Mouse (Mus musculus) WW6 (cell line): ENCODE data around the gene Baiap2l1.
"Not testable (repeated sequence)": the region's sequence is repeated elsewhere in the genome, so short reads cannot be mapped to it uniquely, and the experiment has no call there.

ENCODE experiments used
- DNase-seq: peaks from one replicate; pipeline ENCODE4 v3.0.0-alpha.2; 2013; ENCODE audit warnings: low read depth, low spot score

Gene Baiap2l1

DNA sequence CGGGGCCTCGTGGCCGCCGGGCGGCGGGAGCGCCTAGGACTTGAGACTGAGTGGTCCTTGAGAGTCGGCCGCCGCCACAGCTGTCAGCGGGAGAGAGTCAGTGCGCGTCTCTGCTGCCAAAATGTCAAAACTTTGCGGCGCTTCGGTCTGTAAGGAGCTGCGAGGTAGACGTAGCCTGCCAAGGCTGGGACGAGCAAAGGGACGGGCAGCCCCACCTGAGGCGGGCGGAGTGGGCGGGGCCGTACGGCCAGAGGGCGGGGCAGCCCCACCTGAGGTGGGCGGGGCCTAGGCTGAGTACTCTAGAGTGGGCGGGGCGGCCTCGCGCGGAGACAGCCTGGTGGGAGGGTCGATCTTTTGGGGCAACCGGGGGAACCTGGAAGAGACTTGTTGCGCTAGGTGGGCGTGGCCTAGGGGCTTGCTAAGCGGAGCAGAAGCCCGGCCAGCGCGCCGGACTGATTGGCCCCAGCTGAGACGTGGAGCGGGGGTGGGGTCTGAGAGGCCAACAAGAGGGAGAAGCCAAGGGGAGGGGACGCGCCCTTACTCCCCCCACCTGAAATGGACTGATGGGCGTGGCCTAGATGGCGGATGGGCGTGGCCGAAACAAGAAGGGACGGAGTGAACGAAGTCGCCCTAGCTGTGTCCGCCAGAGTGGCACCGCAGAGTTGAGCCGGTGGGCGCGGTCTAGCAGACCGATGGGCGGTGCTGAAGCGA is at the start of gene Baiap2l1:
Gene Baiap2l1, minus strand, starts transcription at position 232 of the 711 bp plus-strand sequence.
- DNase-seq, result peak; percentile 96

DNA sequence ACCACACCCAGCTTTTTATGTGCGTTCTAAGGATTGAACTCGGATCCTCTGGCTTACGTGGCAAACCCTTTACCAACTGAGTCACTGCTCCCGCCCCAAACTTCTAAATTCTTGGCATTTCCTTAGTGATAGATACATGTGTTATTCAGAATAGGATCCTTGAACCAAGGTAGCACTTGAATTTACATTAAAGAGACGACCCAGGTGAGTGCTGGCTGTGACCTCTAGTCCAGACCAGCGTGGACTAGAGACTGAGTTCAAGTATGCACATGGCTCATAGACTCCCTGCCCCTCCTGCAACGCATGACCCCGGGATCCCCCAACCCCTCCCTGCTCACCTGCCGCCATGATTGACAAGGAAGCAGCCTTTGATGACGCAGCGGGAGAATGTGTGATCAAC is 48.3 kb upstream of the Baiap2l1 start:
- no peak for DNase-seq

DNA sequence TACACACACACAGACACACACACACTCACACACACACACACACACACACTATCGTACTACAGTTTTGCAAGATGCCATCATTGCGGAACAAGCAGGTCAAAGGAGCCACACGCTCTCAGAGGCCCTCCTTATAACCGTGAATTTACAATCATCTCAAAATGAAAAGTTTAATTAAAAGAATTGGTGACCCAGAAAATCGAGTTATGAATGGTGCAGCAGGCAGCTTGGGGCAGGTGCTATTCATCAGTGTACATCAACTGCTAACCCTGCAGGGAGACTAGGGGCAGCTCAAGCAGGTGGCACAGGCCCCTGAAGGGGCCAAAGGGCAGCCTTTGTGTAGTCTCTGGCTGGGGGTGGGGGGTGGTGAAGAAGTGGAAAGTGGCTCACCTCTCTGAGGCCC is 42.9 kb upstream of the Baiap2l1 start:
- no peak for DNase-seq

DNA sequence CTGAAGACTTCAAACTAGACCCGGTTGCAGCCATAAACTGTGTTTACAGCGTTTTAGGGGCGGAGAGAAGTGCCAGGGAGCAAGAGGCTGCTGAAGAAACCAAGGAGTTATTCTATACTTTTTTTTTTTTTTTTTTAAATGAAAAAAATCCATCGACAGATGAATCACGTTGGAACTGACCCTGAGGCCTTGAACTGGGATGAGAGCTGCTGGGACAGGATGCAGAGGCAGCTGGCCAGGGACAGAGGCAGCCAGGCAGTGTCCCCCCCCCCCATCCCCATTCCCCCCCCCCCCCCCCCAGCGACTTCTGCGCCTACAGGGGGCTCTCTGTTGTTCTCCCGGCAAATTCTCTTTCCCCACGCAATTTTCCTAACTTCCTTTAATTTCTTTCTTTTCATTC is 39.7 kb upstream of the Baiap2l1 start:
- DNase-seq, result no peak

DNA sequence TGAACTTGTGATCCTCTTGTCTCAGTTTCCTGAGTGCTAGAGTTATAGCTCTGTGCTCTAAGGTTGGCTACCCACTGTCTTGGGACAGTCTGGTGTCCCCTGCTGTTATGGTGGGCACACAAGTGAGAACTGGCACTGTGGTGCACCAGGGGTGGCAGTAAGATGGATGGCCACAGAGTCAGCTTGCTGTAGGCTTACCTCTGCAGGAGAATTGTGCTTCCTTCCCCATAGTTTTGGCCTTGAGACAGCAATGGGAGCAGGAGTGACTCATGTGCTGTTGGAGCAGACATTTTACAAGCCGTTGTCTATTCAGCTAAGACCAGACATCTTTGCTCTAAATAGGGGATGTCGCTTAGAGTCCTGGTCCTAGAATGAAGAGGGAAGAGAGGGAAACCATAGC is 36.2 kb upstream of the Baiap2l1 start:
- no peak for DNase-seq

DNA sequence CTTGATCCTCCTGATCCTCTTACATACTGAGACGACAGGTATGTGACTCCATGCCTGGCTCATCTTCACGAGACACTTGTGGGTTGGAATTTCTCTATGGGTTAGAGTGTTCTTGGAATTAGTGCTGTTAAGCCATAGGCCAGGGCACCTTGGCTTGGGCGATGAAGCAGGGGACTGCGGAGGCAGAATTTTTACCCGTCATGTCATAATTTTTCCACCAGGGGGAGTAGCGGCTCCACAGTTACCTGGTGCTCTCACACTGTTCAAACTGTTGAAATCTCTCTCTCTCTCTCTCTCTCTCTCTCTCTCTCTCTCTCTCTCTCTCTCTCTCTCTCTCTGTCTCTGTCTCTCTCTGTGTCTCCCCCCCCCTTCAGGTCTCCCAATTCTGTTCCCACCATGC is 29.9 kb upstream of the Baiap2l1 start:
- no peak for DNase-seq

DNA sequence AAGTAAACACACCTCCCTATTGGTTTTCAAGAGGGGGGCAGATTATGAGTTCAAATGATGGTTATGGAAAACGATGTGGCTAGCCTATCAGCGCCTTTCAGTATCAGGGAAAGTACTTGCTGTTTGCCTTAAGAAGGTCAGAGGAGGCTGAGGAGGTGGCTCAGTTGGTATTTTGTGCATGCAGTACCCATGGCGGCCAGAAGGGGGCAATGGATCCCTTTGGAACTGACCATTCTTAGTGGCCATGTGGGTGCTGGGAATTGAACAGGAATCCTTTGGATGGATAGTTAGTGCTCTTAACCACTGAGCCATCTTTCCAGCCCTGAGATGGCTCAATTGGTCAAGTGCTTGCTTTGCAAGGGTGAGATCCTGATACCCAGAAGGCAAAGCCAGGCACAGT is 26.0 kb upstream of the Baiap2l1 start:
- no peak for DNase-seq

DNA sequence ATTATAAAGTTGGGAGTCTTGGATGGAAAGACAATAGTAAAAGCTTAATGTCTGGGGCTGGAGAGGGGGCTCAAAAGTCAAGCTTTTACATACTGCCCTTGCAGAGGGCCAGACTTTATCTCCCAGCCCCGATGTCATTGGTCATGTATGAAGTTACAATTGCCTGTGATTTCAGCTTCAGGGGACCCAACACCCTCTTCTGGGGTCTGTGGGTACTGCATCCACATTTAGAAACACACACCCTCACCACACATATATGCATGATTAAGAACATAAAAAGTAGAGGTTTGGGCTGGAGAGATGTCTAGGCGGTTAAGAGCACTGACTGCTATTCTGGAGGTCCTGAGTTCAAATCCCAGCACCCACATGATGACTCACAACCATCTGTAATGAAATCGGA is 23.9 kb upstream of the Baiap2l1 start:
- no peak for DNase-seq

DNA sequence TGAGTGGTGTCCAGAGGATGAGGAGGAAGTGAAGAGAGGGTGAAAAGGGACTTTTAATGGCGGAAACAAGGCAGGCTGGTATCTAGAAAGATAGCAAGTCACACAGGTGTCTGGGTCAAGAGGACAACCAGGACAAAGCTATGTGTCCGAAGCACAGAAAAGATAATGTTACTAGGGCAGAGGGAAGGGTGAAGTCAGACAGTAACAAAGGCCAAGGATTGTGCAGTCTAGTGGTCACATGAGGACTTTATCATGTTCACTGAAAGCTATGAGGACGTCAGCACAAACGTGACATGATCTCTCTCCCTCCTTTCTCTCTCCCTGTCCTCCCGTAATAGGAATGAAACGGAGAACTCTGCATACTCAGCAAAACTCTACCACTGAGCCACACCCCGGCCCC is 22.8 kb upstream of the Baiap2l1 start:
- no peak for DNase-seq

DNA sequence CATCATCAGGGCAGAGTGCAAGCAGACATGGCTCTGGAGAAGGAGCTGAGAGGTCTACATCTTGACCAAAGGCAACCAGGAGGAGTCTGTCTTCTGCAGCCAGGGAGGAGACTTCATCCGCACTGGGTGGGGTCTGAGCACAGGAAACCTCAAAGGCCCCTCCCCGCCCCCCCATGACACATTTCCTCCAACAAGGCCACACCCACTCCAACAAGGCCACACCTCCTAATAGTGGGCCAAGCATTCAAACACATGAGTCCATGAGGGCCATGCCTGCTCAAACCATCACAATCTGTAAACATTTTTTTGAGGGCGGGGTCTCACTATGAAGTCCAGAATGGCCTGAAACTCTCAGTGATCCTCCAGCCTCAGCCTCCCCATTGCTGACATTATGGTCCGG is 21.5 kb upstream of the Baiap2l1 start:
- no peak for DNase-seq

DNA sequence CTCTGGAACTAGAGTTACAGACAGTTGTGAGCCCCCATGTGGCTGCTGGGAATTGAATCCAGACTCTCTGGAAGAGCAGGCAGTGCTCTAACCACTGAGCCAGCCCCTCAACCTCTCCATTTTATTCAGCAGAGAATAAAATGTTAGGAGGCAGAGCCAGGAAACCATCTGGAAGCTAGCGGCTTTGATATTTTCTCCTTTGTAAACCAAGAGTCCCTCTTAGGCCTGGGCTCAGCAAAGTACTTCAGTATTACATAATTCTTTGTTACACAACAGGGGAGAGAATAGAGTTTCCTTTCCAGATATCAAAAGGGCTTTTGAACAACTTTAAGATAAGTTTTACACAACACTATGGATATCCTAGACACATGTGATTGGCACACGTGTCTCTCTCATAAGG is 15.0 kb upstream of the Baiap2l1 start:
- DNase-seq, result no peak

DNA sequence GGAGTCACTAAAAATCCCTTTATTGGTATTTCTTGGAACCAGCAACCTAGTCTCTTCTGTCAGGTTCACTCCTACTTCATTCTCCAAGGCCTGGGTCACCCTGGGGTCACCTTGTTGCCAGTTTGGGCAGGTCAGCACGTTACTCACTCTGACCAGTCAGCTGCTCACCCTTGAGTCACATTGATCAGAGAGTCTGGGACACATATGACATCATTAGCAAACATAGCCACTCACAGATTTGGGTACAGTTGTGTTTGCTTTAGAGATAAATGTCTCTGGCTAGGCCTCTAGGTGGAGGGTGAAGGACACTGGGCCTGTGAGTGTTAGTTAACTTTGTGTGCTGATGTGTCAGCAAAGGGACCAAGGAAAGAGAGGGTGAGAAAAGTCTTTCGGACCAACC is 14.3 kb upstream of the Baiap2l1 start:
- no peak for DNase-seq

DNA sequence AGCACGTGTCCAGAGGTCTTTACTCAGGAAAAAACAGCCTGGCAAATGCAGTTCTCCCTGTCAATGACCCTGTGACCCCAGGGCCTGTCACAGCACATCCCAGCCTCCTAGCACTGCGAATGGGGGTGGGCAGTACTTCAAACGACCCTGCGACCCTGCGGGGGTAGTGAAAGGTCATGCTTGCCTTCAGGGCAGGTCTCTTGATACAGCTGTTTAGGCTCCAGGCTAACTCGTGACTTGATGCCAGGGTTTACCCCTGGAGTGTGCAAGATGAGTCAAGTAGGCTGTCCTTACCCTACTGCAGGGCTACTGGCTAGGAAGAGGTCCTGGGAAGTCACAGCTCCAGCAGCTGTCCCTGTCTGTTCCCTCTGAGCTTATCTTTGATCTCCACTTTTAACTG is 13.1 kb upstream of the Baiap2l1 start:
- DNase-seq, result no peak

DNA sequence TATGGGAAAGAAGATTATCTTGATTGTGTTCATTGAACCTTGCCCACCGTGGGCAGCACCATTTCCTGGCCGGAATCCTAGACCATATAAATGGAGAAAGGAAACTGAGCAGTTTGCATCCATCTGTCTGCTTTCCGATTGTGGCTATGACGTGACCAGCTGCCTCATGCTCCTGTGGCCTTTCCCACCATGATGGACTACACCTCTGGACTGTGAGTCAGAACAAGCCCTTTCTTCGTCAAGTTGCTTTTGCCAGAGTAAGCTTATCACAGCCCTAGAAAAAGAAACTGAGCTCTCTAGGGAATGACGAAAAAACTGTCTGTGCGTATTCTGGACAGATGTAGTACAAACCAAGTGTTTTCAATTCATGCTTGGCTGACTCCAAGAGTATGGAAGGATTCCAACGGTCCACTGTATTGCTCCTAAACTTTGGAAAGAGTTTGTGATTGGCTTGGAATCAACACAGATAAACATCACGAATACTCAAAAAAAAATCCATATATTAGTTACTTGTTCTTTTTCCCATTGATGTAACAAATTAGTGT is 10.8 kb upstream of the Baiap2l1 start:
- DNase-seq, result no peak

DNA sequence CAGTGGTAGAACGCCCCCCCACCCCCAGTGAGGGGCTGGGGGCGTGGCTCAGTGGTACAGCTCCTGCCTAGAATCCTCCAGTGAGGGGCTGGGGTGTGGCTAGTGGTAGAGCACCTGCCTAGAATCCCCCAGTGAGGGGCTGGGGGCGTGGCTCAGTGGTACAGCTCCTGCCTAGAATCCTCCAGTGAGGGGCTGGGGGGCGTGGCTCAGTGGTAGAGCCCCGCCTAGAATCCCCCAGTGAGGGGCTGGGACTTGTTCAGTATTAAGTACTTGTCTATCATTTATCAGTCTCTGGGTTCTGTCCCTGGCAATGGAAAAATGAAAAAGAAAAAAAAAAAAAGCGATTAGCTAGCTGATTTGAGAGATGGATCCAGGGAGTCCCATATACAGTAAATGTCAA is 8.6 kb upstream of the Baiap2l1 start:
- not testable (repeated sequence) for DNase-seq

DNA sequence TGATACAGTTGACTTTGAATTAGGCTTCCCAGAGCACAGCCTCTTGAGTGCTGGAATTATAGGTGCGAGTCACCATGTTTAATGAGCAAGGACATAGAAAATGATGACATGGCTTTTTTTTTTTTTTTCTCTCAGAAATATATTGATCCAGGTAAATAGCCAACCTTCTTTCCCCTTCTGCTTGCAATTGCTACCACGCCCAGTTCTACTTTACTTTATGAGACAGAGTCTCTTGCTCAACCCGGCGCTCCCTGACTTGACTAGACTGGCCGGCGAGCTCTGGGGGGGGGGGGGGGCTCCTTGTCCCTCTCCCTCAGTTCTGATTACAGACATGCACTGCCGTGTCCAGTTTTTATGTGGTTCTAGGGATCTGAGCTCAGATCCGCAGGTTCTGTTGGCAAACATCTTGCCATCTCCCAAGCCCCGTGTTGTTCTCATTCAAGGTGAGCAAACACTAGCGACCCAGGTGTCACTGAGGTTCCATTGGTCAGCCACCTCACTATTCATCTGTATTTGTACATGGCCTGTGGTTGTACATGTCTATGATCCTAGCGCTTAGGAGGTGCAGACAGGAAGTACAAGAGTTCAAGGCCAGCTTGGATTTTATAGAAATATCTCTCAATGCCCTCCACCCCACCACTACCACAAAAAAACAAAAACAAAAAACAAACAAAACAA is 6.9 kb upstream of the Baiap2l1 start:
- DNase-seq, result no peak

DNA sequence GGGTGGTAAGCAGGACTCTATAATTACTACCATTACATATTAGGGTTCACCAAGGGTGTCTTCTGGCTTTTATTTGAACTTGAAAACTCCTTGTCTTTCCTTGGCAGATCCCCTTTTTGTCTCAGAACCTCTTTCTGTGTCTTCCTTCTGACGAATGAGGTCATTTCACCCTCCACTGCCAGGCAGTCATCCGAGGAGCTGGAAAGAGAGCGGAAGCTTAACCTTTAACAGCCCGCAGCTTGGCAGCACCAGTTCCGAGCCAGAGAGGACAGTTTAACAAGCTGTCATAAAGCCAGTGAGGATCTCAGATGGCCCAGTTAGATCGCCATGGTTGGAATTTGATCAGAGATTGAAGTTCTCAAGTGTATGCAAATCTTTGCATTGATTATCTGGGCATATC is 2.4 kb upstream of the Baiap2l1 start:
- DNase-seq, result no peak

DNA sequence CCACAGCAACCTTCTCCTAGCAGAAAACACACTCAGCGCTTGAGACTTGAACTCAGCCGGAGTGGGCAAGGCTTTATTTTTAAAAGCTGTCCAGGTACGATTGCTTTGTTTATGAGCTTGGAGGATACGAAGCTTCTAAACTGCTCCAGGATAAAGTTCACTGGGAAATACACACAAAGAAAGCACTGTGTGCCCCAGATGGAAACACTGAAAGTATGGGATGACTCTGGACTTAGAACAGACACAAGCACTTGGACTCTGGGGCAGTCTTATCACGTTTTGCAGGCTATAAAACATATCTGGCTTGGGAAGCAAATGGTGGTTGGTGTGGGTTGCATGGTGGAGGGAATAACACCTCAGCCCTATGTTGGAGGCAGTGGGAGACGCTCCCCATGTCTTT is 2.0 kb upstream of the Baiap2l1 start:
- no peak for DNase-seq

DNA sequence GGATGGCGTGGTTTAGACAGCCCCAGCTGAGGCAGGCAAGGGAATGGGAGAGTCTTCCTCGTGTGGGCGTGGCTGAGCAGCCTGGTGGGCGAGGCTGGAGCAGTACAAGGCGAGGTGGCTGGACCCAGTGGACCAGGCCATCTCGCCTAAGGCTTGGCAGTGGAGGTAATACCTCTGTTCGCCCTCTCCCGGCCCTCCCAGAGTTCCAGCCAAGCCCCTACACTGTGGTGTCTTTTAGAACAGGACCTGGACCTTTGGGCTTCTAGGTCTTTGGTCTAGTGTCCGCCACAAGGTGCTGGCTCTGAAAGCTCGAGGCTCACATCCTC is 643 bp upstream of the Baiap2l1 start:
- no peak for DNase-seq

DNA sequence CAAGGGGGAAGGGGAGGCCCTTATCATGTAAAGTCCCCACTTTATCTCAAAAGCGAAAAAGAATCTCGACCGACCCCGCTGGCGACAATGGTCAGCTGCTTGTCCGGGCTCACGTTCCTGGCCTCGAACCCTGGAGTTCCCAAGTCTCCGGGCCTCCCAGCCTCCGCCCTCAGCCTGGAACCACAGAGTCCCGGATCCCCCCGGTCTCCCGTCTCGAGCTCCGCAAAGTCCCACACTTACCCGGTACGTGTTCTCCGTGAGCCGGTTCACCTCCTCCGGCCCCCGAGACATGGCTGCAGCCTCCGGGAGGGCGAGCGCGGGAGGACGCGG is 396 bp downstream of the Baiap2l1 start:
- DNase-seq, result no peak

DNA sequence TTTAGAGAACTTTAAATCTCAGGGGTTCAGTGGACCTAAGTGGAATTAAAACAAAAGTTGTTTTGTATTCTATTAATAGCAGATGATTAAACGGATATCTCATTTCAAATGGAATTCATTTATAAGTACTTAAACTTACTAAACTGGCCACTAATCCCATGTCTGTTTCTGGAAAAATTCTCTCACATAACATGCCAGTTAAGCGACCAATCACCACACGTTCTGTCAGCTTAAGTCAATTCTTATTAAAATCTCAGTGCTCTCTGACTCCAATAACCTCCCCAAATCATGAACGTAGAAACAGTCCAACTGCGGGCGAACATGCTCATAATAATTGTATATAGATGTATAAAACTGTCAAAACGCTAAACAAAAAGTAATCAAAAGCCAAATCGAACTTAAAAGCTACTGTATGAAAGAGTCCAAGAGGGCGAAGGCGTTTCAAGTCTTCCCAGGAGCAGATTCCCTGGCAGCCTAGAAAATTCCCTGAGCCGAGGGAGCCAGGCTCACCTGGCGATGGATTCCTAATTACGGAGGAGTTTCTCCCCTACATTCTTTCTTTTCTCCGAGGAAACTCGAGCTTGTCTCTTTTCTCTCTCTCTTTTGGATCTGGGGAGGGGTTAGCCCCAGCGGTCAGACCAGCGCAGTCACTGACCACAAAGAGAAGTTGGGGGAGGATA is 996 bp downstream of the Baiap2l1 start:
- DNase-seq, result no peak

DNA sequence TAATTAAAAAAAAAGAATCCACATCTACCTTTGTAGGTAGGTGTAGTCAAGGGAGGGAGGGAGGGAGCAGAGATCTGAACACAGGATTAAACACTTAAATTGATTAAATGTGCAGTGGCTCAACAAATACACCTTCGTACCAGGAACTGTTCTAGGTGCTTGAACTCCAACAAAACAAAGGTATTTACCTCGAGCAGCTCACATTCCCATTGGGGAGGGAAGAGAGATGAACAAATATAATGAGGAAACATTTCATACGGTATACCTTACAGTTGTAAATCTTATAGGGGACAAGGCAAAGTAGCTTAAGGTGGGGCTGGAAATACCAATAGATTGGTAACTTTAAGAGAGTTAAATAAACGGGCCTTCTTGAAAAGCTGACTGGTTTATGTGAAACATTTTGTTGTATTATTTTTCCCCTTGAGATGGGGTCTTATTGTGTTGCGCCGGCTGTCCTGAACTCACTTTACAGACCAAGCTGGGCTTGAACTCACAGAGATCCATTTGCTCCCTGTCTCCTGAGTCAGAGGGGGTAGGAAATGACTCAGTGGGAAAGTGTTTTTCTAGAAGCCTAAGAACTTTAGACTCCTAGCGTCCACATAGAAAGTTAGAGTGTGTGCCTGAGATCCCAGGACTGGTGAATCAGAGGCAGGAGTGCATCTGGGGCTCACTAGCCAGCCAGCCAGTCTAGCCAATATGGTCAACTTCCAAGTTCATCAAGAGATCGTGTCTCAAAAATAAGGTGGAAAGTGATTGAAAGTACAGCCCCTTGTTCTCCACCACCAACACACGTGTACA is 5.5 kb downstream of the Baiap2l1 start:
- no peak for DNase-seq
